Mouse (Mus musculus): Measurements from ENCODE around the gene Gm4744.
"Not testable (repeated sequence)": the region's sequence is repeated elsewhere in the genome, so short reads cannot be mapped to it uniquely, and the experiment has no call there.

Gm4744 gene

GRCm38 (mm10) chr6:40951770-40952169 is at the start of gene Gm4744:
Gene Gm4744, minus strand, starts transcription at chr6:40951870.
- TF ChIP-seq GATA4 (IDR thresholded peaks at IDR 0.05; ENCODE audit: insufficient replicate concordance, low read length) = no peak

GRCm38 (mm10) chr6:40999379-40999778 is 47.7 kb upstream of the Gm4744 start, which contains the start of gene Gm2663:
Gene Gm2663, minus strand, starts transcription at chr6:40999479.
- not testable (repeated sequence) for TF ChIP-seq GATA4 (IDR thresholded peaks at IDR 0.05; ENCODE audit: insufficient replicate concordance, low read length)

GRCm38 (mm10) chr6:40964454-40964853 is 12.8 kb upstream of the Gm4744 start, which contains the start of gene 1810009J06Rik:
Gene 1810009J06Rik, plus strand, starts transcription at chr6:40964754.
- not testable (repeated sequence) for TF ChIP-seq GATA4 (IDR thresholded peaks at IDR 0.05; ENCODE audit: insufficient replicate concordance, low read length)

- TF ChIP-seq GATA4 (IDR thresholded peaks at IDR 0.05; ENCODE audit: insufficient replicate concordance, low read length) = no peak
Measured at GRCm38 (mm10) chr6:40953716-40954115, 2.0 kb upstream of the Gm4744 start.

GRCm38 (mm10) chr6:40940457-40940856 is 11.2 kb downstream of the Gm4744 start, which contains the start of gene 1700074P13Rik:
Gene 1700074P13Rik, minus strand, starts transcription at chr6:40940557.
- TF ChIP-seq GATA4 (IDR thresholded peaks at IDR 0.05; ENCODE audit: insufficient replicate concordance, low read length) = no peak

GRCm38 (mm10) chr6:40919954-40920353 is 31.7 kb downstream of the Gm4744 start:
- TF ChIP-seq GATA4 (IDR thresholded peaks at IDR 0.05; ENCODE audit: insufficient replicate concordance, low read length) = no peak

- no peak for TF ChIP-seq GATA4 (IDR thresholded peaks at IDR 0.05; ENCODE audit: insufficient replicate concordance, low read length)
Measured at GRCm38 (mm10) chr6:40900287-40900686, 51.4 kb downstream of the Gm4744 start, which contains the start of gene Prss58. Gene Prss58, minus strand, starts transcription at chr6:40900387.

Measured in liver, adult (tissue).